Mouse (Mus musculus) hindbrain, embryonic 10.5 days (tissue): Measurements from ENCODE around the gene Art4. TPM values are rescaled to one million over a fixed set of nuclear protein-coding genes. Genes with fewer than 3 reads are reported as not detected.
"Not testable (repeated sequence)": the region's sequence is repeated elsewhere in the genome, so short reads cannot be mapped to it uniquely, and the experiment has no call there.

Source experiments
- DNase-seq: peaks from one replicate; pipeline ENCODE4 v3.0.0-alpha.2; 2017; ENCODE audit warnings: low spot score
- H3K27ac ChIP-seq: fragments of 300-500 bp; sonication (generic); 2 replicates; pipeline ENCODE4 v1.5.1; 2016; ENCODE audit warnings: mild to moderate bottlenecking, moderate library complexity
- H3K27me3 ChIP-seq: fragments of 300-500 bp; sonication (generic); 2 replicates; pipeline ENCODE4 v1.6.1; 2016; ENCODE audit warnings: mild to moderate bottlenecking; ENCODE audit not compliant: poor library complexity, insufficient read depth, severe bottlenecking
- H3K36me3 ChIP-seq: fragments of 300-500 bp; sonication (generic); 2 replicates; pipeline ENCODE4 v1.6.1; 2016; ENCODE audit warnings: mild to moderate bottlenecking, moderate library complexity
- H3K4me1 ChIP-seq: fragments of 300-500 bp; sonication (generic); replicated peaks from 2 replicates; pipeline ENCODE4 v1.6.1; 2016; ENCODE audit warnings: mild to moderate bottlenecking
- H3K4me3 ChIP-seq: fragments of 300-500 bp; sonication (generic); 2 replicates; pipeline ENCODE4 v1.5.1; 2016; ENCODE audit warnings: mild to moderate bottlenecking, moderate library complexity
- H3K9me3 ChIP-seq: fragments of 300-500 bp; sonication (generic); 2 replicates; pipeline ENCODE4 v1.6.1; 2016; ENCODE audit warnings: mild to moderate bottlenecking, moderate library complexity
- WGBS: fragments of 180-500 bp; shearing (Covaris S2); methylation state at CpG from one replicate; pipeline ENCODE4 v1.1.7; 2016; 5-methylcytosine and 5-hydroxymethylcytosine counted together
- polyA plus RNA-seq: library from polyadenylated mRNA; unstranded; fragments of >200 nt; fragmentation: Nextera tagmentation; extraction: Ambion mirVana; gene quantifications from 2 replicates; pipeline ENCODE4 v1.2.1, GENCODE M21; 2016

Gene Art4
- polyA plus RNA-seq, 1 experiment from 2014 or later = 2.3 TPM

DNA sequence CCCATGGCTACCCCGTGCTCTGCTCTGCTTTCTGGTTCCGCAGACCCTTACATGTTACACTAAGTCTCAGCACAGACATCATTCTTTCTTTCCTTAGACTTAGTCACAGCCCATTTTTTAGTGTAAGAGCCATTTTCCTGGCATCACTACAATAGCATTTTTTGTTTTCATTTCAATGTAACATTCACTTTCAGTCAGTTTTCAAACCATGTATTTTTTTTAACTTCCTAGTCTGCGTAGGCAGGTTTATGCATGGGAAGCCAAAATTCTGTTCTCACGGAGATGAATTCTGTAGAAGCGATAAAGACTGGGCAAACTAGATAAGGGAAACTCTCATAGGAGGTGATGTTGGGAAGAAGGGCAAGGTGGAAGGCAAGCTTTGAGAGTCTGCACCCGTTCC, 32.0 kb upstream of the Art4 start:
- Histone ChIP-seq H3K36me3 (no peaks in the 10 kb centered on the region), H3K4me1 (no peaks in the 10 kb centered on the region), H3K9me3 (no peaks in the 10 kb centered on the region), H3K27ac (no peak overlapping the region), H3K4me3 (no peak overlapping the region), H3K27me3 (no peaks in the 10 kb centered on the region)
- WGBS = 94% methylated on average over 6 of the region's 6 CpGs
- no peak for DNase-seq

GRCm38 (mm10) chr6:136889067-136889466, 31.5 kb upstream of the Art4 start:
- H3K27ac ChIP-seq = no peak overlapping the region
- H3K9me3 ChIP-seq = no peaks in the 10 kb centered on the region
- WGBS = 84% methylated on average over 6 of the region's 6 CpGs
- no peak for DNase-seq
- H3K4me1 ChIP-seq = no peaks in the 10 kb centered on the region
- no peaks in the 10 kb centered on the region for H3K36me3 ChIP-seq
- no peak overlapping the region for H3K4me3 ChIP-seq
- no peaks in the 10 kb centered on the region for H3K27me3 ChIP-seq

DNA sequence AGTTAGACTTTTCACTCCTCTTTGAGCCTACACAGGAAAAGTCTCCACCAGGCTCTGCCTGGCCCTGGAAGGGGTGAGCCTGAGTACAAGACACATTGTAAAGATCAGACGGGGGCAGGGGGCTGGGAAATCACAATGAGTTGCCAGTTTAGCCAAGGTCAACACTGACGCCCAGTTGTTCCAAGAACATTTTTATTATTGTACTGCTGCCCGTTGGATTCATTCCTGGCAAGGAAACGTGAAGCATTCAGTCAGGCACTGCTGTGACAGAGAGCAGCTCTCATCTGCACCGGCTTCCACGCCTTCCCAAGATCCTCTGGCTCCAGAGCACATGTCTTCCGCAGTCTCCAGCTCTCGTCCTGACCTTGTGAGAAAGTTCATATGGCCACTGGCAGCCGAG, 30.3 kb upstream of the Art4 start:
- 81% methylated on average over 9 of the region's 9 CpGs for WGBS
- H3K9me3 ChIP-seq = no peaks in the 10 kb centered on the region
- H3K27ac ChIP-seq = no peak overlapping the region
- no peaks in the 10 kb centered on the region for H3K27me3 ChIP-seq
- no peak overlapping the region for H3K4me3 ChIP-seq
- no peaks in the 10 kb centered on the region for H3K4me1 ChIP-seq
- no peak for DNase-seq
- no peaks in the 10 kb centered on the region for H3K36me3 ChIP-seq

DNA sequence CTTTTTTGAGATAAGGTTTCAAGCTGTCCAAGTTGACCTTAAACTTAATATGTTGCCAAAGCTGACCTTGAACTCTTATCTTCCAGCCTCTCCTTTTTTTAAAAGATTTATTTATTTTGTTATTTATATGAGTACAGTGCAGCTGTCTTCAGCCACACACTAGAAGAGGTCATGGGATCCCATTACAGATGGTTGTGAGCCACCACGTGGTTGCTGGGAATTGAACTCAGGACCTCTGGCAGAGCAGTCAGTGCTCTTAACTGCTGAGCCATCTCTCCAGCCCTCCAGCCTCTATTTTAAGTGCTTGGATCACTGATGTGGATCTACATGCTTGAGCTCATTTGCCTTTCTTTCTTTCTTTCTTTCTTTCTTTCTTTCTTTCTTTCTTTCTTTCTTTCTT, 27.2 kb upstream of the Art4 start:
- not testable (repeated sequence) for H3K27me3 ChIP-seq
- 59% methylated on average over 1 of the region's 1 CpGs for WGBS

GRCm38 (mm10) chr6:136883961-136884360, 26.4 kb upstream of the Art4 start:
- no peaks in the 10 kb centered on the region for H3K36me3 ChIP-seq
- H3K27me3 ChIP-seq = no peaks in the 10 kb centered on the region
- no peaks in the 10 kb centered on the region for H3K9me3 ChIP-seq
- DNase-seq = no peak
- 92% methylated on average over 6 of the region's 6 CpGs for WGBS
- no peak overlapping the region for H3K27ac ChIP-seq
- no peak overlapping the region for H3K4me3 ChIP-seq
- no peaks in the 10 kb centered on the region for H3K4me1 ChIP-seq

More for the DNA sequence above, 27.2 kb upstream of the Art4 start:
- not testable (repeated sequence) for H3K4me3 ChIP-seq, H3K9me3 ChIP-seq, DNase-seq, H3K4me1 ChIP-seq, H3K36me3 ChIP-seq, H3K27ac ChIP-seq

- no peaks in the 10 kb centered on the region for H3K4me1 ChIP-seq
- H3K27me3 ChIP-seq = no peaks in the 10 kb centered on the region
- no peak for DNase-seq
- H3K27ac ChIP-seq = no peak overlapping the region
- 78% methylated on average over 3 of the region's 3 CpGs for WGBS
- H3K36me3 ChIP-seq = no peaks in the 10 kb centered on the region
- no peaks in the 10 kb centered on the region for H3K9me3 ChIP-seq
- no peak overlapping the region for H3K4me3 ChIP-seq
Observed at GRCm38 (mm10) chr6:136883431-136883915, 25.9 kb upstream of the Art4 start.

DNA sequence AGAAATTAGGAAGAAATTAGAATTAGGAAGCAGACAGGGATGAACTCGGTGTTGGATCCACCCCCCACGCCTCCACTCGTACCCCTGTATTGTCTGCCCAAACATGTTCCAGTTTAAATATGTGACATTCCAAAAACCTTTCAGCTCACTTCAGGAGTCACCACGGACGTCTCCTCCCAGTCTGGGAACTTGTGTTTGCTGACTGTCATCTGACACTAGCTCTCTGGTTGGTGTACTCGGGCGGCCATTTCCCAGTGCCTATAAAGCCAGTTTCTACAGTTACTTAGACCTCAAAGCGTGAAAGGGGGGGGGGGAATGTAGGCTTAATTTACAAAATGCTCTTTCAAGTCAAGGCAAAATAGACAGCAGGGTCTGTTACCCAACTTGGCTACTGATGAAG, 24.1 kb upstream of the Art4 start:
- Histone ChIP-seq H3K4me3 (no peak overlapping the region), H3K9me3 (no peaks in the 10 kb centered on the region), H3K27ac (no peak overlapping the region), H3K4me1 (no peaks in the 10 kb centered on the region), H3K36me3 (no peaks in the 10 kb centered on the region), H3K27me3 (no peaks in the 10 kb centered on the region)
- 74% methylated on average over 8 of the region's 8 CpGs for WGBS
- DNase-seq = no peak

DNA sequence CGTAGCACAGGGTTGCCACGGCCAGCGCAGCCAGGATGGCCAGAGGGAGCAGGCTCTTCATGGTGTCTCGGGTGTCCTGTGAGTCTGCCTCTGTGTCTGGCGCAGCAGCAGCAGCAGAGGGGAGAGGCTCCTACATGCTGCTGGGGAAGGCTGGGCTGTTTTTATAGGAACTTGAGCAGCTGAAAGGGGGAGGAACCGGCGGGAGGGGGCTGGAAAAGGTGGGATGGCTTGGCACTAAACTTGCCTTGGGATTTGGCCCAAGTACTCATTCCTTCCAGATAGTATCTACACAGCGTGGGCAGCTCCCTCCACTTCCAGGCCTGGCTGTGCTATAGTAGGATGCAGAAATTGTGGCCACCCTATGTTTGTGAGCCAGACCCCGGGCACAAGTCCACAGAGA, 18.1 kb upstream of the Art4 start, which contains the start of gene Mgp:
Gene Mgp, minus strand, starts transcription at position 154 of the 400 bp plus-strand sequence.
- Histone ChIP-seq H3K4me1 (no peaks in the 10 kb centered on the region), H3K9me3 (no peaks in the 10 kb centered on the region), H3K36me3 (no peaks in the 10 kb centered on the region), H3K4me3 (no peak within 1 kb of the TSS), H3K27me3 (no peaks in the 10 kb centered on the region), H3K27ac (no peak within 1 kb of the TSS)
- DNase-seq = peak; percentile 33
- WGBS = 55% methylated on average over 9 of the region's 9 CpGs

DNA sequence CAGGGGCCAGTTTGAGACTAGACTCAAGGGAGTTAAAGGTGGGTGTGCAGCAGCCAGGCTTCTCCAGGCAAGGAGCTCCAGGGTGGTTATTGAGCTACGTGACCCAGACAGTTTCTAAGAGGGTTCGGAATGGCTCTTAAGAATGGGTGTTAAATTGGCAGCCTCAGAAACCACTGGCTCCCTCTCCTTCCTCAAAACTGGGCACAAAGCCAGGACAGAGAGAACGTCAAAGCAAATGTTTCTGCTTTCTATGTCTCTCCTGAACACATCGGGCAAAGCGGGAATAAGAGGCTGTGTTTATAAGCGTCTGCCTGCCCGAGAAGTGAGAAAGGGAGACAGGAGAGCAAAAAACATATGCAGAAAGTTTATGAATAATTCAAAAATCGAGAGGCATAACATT, 17.1 kb upstream of the Art4 start:
- H3K4me3 ChIP-seq = no peak overlapping the region
- no peaks in the 10 kb centered on the region for H3K9me3 ChIP-seq
- no peak overlapping the region for H3K27ac ChIP-seq
- 80% methylated on average over 8 of the region's 8 CpGs for WGBS
- no peaks in the 10 kb centered on the region for H3K27me3 ChIP-seq
- no peak for DNase-seq
- no peaks in the 10 kb centered on the region for H3K4me1 ChIP-seq
- no peaks in the 10 kb centered on the region for H3K36me3 ChIP-seq

DNA sequence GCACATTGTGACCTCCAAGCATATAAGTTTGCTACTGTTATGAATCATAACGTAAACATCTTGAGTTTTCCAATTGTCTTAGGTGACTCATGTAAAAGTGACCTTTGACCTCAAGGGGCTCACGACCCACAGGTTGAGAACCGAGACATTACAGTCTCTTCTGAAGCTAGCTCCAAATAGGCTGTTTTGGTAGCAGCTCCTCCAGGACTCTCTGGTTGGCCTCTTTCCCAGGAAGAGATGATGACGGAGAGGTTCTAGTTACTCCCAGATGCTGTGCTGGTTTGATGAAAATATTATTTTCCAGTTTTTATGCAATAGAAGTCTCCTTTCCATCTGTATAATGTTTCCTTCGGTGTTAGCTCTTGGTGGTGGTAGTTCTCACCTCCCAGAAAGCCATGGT, 11.4 kb upstream of the Art4 start:
- 81% methylated on average over 5 of the region's 5 CpGs for WGBS
- Histone ChIP-seq H3K36me3 (no peaks in the 10 kb centered on the region), H3K27ac (no peak overlapping the region), H3K27me3 (no peaks in the 10 kb centered on the region), H3K4me3 (no peak overlapping the region), H3K4me1 (no peaks in the 10 kb centered on the region), H3K9me3 (no peaks in the 10 kb centered on the region)
- DNase-seq = no peak

DNA sequence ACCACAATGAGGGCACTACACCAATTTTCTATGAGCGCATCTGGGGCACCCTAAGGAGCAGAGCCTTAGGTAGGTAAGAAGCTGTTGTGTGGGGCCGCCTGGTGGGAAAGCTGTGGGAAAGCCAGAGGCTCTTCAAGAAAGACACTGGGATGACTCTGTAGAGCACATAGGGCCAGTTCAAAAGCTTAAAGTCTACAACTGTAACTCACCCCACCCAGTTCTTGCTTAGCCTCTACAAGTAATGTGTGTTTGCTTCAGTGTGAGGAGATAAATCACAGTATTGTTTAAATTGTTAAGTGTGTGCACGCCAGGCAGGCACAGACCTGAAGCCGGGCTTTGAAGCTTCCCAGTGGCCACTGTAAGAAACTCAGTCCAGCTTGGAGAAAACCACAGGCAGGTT, 8.6 kb upstream of the Art4 start:
- Histone ChIP-seq H3K27me3 (no peaks in the 10 kb centered on the region), H3K9me3 (no peaks in the 10 kb centered on the region), H3K27ac (no peak overlapping the region), H3K36me3 (no peaks in the 10 kb centered on the region), H3K4me1 (no peaks in the 10 kb centered on the region), H3K4me3 (no peak overlapping the region)
- no peak for DNase-seq
- WGBS = 79% methylated on average over 4 of the region's 4 CpGs

DNA sequence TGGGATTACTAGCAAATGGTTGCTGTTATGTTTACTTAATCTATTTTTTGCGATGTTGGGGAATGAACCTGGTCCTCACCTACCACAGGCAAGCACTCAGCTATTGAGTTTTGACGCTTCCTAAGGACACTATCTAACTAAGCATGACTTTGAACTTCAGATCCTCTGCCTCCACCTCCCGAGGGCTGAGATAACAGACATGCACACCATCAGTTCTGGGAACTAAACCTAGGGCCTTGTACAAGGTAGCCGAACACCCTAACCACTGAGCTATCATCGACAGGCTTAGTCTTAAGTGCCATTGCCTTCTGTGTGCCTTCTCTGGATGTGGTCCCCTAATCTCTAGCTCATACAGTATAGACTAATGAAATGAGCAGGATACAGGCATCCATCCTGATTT, 7.8 kb upstream of the Art4 start:
- WGBS = 95% methylated on average over 5 of the region's 5 CpGs
- H3K4me3 ChIP-seq = no peak overlapping the region
- no peaks in the 10 kb centered on the region for H3K36me3 ChIP-seq
- no peaks in the 10 kb centered on the region for H3K27me3 ChIP-seq
- H3K27ac ChIP-seq = no peak overlapping the region
- no peak for DNase-seq
- no peaks in the 10 kb centered on the region for H3K9me3 ChIP-seq
- H3K4me1 ChIP-seq = no peaks in the 10 kb centered on the region

DNA sequence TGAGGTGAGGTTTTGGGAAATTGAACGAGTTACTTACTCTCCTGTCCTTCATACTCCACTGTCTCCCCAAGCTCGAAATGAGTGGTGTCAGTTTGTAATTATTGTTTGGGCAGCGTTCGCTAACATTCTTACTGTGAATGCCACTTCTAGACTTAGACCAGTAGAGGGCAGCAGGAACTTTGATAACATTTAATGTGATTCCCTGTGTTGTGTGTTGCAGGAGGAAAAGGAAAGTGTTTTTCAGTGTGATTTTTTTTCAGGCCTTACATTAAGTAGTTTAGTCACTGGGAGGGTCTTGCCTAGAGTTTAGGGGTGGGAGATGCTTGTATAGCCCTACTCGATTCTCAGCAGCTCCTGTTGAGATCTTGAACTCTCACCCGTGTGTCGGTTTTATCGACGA, 3.5 kb upstream of the Art4 start:
- DNase-seq = peak; percentile 12
- Histone ChIP-seq H3K36me3 (no peaks in the 10 kb centered on the region), H3K4me3 (no peak overlapping the region), H3K27me3 (no peaks in the 10 kb centered on the region), H3K4me1 (0 out of 2 replicates have a peak, but pooled peaks cover 7% of the 10 kb centered on the region), H3K9me3 (no peaks in the 10 kb centered on the region), H3K27ac (no peak overlapping the region)
- 51% methylated on average over 9 of the region's 9 CpGs for WGBS

- 0 out of 2 replicates have a peak, but pooled peaks cover 7% of the 10 kb centered on the region for H3K4me1 ChIP-seq
- 85% methylated on average over 8 of the region's 8 CpGs for WGBS
- H3K9me3 ChIP-seq = no peaks in the 10 kb centered on the region
- no peaks in the 10 kb centered on the region for H3K36me3 ChIP-seq
- peak overlapping the region; percentile 69 for H3K27ac ChIP-seq
- no peak overlapping the region for H3K4me3 ChIP-seq
- no peak for DNase-seq
- no peaks in the 10 kb centered on the region for H3K27me3 ChIP-seq
Observed at GRCm38 (mm10) chr6:136858420-136858819, 887 bp upstream of the Art4 start.
